Mouse (Mus musculus): ENCODE data around the gene Fam71f2. TPM values are rescaled to one million over a fixed set of nuclear protein-coding genes. Genes with fewer than 3 reads are reported as not detected.

Gene Fam71f2
- total RNA-seq, 4 experiments from 2014 or later, result 0.23 TPM; not detected in 3

GRCm38 (mm10) chr6:29278513-29279267 is 703 bp upstream of the Fam71f2 start:
- no peak for DNase-seq

GRCm38 (mm10) chr6:29280671-29281070 is 1.3 kb downstream of the Fam71f2 start:
- DNase-seq, result no peak

GRCm38 (mm10) chr6:29286870-29287269 is 7.5 kb downstream of the Fam71f2 start:
- DNase-seq, result no peak

GRCm38 (mm10) chr6:29287481-29287880 is 8.1 kb downstream of the Fam71f2 start:
- no peak for DNase-seq

- no peak for DNase-seq
Observed at GRCm38 (mm10) chr6:29287944-29288343, 8.6 kb downstream of the Fam71f2 start.

DNA sequence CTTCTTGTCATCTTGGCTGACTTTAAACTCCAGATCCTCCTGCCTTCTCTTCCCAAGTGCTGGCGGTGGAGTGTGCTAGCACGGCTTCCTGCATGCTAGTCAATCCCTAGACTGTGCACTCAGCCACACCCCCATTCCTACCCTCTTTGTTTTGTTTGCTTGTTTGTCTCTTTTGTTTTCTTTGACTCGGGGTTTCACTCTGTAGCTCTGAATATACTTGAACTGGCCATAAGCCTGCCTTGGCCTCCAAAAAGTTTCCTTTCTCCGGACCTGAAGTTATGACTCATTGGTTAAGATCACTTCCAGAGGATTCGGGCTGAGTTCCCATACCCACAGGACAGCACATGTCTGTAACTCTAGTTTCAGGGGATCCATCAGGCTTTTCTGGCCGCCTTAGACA is 9.3 kb downstream of the Fam71f2 start:
- no peak for DNase-seq

- no peak for DNase-seq
Observed at GRCm38 (mm10) chr6:29299112-29299511, 19.7 kb downstream of the Fam71f2 start.

GRCm38 (mm10) chr6:29303251-29303650 is 23.9 kb downstream of the Fam71f2 start:
- DNase-seq, result no peak

DNA sequence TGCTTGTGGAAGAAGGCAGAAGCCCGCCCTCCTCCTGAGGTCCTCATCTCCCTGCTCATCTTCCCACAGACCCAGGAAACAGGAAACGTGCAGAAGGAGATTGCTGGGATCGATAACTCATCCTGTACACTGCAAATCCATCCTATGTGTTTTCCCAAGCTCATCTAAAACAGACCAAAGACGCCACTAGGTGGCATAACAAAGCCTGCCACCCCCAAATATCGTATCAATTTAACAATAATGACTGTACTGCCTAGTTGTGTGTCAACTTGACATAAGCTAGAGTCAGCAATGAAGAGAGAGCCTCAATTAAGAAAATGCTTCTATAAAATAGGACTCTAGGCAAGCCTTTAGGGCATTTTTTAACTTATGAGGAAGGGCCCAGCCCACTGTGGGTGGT is 24.3 kb downstream of the Fam71f2 start:
- DNase-seq, result no peak

DNA sequence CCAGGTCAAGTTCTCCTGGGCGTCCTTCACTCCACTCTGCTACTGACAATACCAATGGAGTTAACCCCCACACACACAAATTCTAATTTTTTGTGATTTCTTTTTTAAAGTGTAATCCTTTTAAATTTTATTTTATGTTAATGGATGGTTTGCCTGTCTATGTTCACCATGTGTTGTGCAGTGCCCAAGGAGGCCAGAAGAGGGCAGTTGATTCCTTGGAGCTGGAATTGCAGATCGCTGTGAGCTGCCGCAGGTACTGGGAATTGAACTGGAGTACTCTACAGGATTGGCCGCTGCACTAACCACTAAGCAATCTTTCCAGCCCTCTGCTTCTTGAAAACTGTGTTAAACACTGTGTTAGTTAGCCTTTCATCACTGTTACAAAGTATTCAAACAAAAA is 26.1 kb downstream of the Fam71f2 start:
- DNase-seq, result no peak

GRCm38 (mm10) chr6:29308846-29309605 is 29.6 kb downstream of the Fam71f2 start:
- DNase-seq, result no peak

DNA sequence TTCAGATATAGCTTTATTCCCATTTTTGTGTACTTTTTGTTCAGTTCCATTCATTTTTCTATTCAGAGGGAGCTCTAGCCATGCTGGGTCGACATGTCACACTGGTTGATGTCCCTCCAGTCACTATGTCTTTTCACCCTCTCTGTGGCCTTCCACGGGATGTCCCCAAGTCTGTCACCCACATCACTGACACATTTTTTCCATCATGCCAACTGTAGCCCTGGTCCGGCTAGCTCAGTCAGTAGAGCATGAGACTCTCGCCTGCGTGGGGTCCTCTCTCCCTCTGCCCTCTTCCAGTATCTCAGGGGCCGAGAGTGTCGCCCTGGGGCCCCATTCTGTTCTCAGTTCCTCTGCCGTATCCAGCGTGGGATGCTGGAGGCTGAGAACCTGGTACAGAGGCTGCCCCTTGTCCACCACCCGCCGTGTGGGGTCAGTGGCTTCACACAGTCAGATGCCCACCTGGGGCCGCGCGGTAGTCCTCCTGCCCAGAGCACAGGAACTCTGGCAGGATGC is 34.4 kb downstream of the Fam71f2 start:
- DNase-seq, result no peak

- DNase-seq, result no peak
Observed at GRCm38 (mm10) chr6:29317286-29317685, 37.9 kb downstream of the Fam71f2 start.

GRCm38 (mm10) chr6:29317941-29318340 is 38.5 kb downstream of the Fam71f2 start:
- no peak for DNase-seq

DNA sequence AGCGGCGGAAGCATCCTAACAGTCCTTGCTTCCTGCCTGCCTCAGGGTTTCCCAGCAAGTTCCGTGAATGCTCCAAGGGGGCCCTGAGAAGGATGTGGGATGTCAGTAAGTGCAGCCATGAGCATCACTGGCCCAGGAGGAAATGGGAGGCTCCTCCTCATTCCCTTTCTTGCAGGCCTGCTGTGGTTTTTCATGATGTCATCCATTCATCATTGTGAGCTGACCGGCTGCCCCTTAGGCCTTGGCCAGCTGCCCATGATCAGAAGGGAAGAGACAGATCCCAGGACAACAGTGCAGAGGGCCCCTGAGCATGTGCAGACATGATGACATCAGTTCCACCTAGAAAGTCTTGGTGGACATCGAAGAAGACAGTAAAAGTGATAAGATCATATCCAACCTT is 39.5 kb downstream of the Fam71f2 start, which contains the start of gene Fam71f1:
Gene Fam71f1 (plus strand): TSS at position 262 of the 400 bp plus-strand sequence.
- DNase-seq, result peak; percentile 67

GRCm38 (mm10) chr6:29321586-29321985 is 42.2 kb downstream of the Fam71f2 start:
- no peak for DNase-seq

DNA sequence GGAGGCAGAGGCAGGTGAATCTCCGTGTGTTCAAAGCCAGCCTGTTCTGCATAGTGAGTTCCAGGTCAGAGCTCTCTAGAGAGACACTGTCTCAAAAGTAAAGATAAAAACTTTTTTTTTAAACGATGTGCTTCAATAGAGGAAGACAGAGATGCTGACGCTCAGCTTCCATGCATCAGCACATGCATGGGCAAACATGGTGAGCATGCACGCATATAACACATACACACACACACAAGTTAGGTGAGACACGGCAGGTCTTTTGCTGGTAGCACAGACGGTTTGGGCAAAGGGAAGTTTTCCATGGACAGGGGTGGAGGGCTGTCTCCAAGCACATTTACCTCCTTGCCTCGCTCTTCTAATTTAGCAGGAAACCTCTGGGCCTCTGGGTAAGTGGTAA is 42.8 kb downstream of the Fam71f2 start:
- DNase-seq, result no peak

DNA sequence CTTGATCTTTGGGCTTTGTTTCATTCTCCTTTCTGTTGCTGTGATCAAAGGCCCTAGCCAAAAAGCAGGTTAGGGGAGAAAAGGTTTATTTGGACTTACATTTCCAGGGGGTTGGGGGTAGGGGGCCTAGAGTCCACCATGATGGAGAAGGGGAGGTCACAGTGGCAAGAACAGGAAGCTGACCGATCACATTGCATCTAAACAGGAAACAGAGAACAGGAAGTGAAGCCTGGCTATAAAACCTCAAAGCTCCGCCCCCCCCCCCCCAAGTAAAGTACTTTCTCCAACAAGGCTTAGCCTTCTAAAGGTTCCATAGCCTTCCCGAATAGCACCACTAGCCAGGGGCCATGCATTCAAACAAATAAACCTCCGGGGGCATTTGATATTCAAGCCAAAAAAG is 43.3 kb downstream of the Fam71f2 start:
- DNase-seq, result no peak

DNA sequence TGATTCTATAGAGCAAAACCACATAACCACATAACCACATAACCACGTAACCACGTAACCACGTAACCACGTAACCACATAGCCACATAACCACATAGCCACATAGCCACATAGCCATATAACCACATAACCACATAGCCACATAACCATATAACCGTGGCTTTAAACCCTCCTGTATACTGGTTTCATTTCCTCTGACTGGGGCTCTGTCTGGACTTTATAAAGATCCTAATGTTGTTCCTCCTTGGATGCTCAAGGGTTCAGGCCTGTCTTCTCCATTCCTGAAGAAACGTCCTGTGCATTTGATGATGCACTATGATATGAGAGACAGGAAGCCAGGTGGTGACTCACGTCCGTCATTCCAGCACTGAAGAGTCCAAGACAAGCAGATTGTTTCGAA is 47.6 kb downstream of the Fam71f2 start:
- no peak for DNase-seq

- no peak for DNase-seq
Observed at GRCm38 (mm10) chr6:29329514-29329913, 50.1 kb downstream of the Fam71f2 start.
